Mouse (Mus musculus): ENCODE measurements around the gene Otud5. TPM values are rescaled to one million over a fixed set of nuclear protein-coding genes. Genes with fewer than 3 reads are reported as not detected.
A peak's percentile ranks its signal among the peaks of the same experiment; 100 is the strongest.
"Not testable (repeated sequence)": the region's sequence is repeated elsewhere in the genome, so short reads cannot be mapped to it uniquely, and the experiment has no call there.

Otud5 gene
- total RNA-seq (2015; ENCODE audit: low replicate concordance) (399 and 555 TPM in 2 replicates), total RNA-seq (2017; ENCODE audit: low replicate concordance) (691 and 1,009 TPM in 2 replicates)

GRCm38 (mm10) chrX:7841163-7842162, at the start of gene Otud5:
TSS of gene Otud5 (plus strand) at chrX:7841364.
- peak; percentile 80 for ATAC-seq (replicated peaks; ENCODE audit: low FRiP score, poor library complexity, severe bottlenecking)

- ATAC-seq (replicated peaks; ENCODE audit: low FRiP score, poor library complexity, severe bottlenecking), result 0 out of 2 replicates have a peak, but pooled peaks have one; percentile 37
Observed at GRCm38 (mm10) chrX:7793361-7793760, 47.8 kb upstream of the Otud5 start.

- no peak for ATAC-seq (replicated peaks; ENCODE audit: low FRiP score, poor library complexity, severe bottlenecking)
Observed at GRCm38 (mm10) chrX:7795016-7795415, 46.1 kb upstream of the Otud5 start.

GRCm38 (mm10) chrX:7797327-7797726, 43.8 kb upstream of the Otud5 start:
- peak; percentile 86 for ATAC-seq (replicated peaks; ENCODE audit: low FRiP score, poor library complexity, severe bottlenecking)

- not testable (repeated sequence) for ATAC-seq (replicated peaks; ENCODE audit: low FRiP score, poor library complexity, severe bottlenecking)
Observed at GRCm38 (mm10) chrX:7802157-7802556, 39.0 kb upstream of the Otud5 start.

DNA sequence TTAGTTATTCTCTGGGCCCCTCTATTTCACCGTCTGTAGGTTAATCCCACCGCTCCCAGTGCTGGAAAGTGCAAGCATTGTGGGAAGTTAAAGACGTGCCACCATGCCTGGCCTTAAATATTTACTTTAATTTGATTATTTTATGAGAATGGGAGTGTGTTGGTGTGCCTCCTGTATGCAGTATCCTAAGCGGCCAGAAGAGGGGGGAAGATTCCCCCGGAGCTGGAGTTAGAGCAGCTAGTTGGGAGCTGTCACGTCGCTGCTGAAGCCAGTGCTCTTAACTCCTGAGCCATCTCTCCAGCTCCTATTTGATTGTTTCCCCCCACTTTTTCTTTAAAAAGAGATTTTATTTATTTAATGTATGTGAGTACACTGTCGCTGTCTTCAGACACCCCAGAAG, 26.1 kb upstream of the Otud5 start:
- ATAC-seq (replicated peaks; ENCODE audit: low FRiP score, poor library complexity, severe bottlenecking), result peak; percentile 98

GRCm38 (mm10) chrX:7821865-7822779, 19.0 kb upstream of the Otud5 start, which contains the start of gene Kcnd1:
TSS of gene Kcnd1 (plus strand) at chrX:7822289.
- ATAC-seq (replicated peaks; ENCODE audit: low FRiP score, poor library complexity, severe bottlenecking), result no peak

DNA sequence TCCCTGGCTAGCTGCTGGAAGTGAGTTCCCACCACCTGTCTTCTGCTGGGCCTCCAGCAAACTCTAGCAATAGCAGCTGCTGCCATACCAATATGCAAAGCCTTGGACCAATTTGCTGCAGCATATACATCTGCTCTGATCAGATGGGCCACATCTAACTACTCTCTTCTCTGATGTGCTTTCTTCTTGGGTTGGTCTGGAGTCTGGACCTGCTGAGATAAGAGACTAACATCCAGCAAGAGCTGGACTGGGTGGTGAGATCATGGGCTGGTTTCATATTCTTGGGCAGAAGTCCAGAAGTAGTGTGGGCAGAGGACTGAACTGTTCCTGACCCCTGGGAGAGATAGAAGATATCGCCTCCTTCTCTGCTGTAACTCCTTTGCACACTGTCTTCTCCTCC, 4.0 kb upstream of the Otud5 start:
- ATAC-seq (replicated peaks; ENCODE audit: low FRiP score, poor library complexity, severe bottlenecking), result peak; percentile 64

DNA sequence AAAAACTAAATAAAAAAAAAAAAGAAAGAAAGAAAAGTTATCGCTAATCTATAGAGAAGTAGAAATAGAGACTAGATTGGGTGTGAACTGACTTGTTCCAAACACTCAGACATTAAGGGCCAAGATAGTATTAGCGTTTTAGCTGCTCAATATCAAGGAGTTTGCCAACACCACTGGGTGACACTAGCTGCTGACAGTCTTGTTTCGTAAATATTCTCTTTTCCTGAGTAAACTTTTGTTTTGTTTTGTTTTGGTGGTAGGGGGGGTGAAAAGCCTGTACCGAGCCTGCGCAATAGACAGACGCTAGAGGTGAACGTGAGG, 362 bp upstream of the Otud5 start:
- ATAC-seq (replicated peaks; ENCODE audit: low FRiP score, poor library complexity, severe bottlenecking), result no peak

DNA sequence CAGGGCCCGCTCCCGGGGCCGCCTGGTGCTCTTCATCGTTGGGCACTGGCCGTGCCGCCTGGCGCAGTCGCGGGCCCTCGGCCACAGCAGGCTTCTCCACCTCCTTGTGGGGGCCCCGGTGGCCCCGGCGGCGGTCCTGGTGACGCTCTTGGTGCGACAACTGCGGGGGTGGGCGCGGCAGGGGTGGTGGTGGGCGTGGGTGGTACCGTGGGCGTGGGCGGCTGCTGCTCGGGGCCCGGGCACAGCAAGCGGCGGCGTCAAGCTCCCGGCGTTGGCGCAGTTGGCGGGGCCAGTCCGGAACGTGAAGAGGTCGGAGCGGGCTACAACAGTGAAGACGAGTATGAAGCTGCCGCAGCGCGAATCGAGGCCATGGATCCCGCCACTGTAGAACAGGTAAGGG, 1.2 kb downstream of the Otud5 start:
- 0 out of 2 replicates have a peak, but pooled peaks have one; percentile 22 for ATAC-seq (replicated peaks; ENCODE audit: low FRiP score, poor library complexity, severe bottlenecking)

DNA sequence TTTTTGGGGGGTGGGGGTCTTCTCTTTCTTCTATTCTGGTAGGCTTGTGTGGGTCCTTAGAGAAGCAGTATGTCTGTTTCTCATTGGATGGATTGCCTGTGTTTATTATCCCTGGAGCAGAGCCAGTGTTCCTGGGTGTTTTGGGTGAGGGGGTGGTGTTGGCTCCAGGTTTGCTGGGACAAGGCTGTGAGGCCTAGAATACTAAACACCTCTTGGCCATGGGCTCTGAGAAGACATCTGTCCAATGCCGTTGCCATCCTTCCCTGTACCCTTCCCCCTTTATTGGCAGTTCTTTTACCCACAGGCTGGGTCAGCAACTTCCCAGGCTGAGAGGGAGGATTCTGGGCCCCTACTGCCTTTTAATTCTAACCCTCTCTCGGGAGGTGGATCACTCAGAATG, 6.7 kb downstream of the Otud5 start:
- ATAC-seq (replicated peaks; ENCODE audit: low FRiP score, poor library complexity, severe bottlenecking), result no peak

GRCm38 (mm10) chrX:7854578-7854977, 13.4 kb downstream of the Otud5 start:
- ATAC-seq (replicated peaks; ENCODE audit: low FRiP score, poor library complexity, severe bottlenecking), result peak; percentile 60

- ATAC-seq (replicated peaks; ENCODE audit: low FRiP score, poor library complexity, severe bottlenecking), result no peak
Observed at GRCm38 (mm10) chrX:7859191-7859753, 18.1 kb downstream of the Otud5 start.

GRCm38 (mm10) chrX:7863181-7863580, 22.0 kb downstream of the Otud5 start:
- no peak for ATAC-seq (replicated peaks; ENCODE audit: low FRiP score, poor library complexity, severe bottlenecking)

DNA sequence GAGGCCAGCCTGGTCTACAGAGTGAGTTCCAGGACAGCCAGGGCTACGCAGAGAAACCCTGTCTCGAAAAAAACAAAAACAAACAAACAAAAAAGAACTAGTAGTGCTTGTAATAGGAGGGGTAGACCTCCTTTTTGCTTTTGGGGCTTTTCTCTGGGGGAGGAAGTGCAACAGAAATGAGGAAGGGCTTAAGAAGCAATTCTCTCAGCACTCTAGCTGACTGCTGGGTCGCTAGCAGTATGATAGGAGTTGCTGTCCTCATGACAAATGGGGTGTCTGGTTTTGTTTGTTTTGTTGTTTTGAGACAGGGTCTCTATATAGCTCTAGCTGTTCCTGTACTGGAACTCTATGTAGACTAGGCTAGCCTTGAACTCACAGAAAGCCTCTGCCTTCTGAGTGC, 23.4 kb downstream of the Otud5 start:
- no peak for ATAC-seq (replicated peaks; ENCODE audit: low FRiP score, poor library complexity, severe bottlenecking)

DNA sequence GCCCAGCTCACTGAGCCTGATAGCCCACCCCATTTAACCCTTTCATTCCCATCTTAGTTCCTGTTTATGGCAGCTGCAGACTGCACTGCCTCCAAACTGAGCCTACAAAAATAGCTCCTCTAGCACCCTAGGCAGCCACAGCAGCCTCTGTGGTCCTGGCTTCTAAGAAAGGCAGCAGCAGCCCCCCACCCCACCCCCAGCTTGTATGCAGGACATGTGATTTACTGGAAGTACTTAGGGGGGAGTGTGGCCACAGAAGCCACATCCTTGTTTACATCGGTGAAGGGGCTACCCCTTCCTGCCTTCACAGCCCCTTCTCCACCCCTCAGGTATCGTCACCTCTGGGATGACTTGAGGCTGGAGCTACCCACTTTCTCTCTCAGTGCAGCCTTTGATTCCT, 24.2 kb downstream of the Otud5 start:
- ATAC-seq (replicated peaks; ENCODE audit: low FRiP score, poor library complexity, severe bottlenecking), result no peak

- no peak for ATAC-seq (replicated peaks; ENCODE audit: low FRiP score, poor library complexity, severe bottlenecking)
Observed at GRCm38 (mm10) chrX:7865786-7866185, 24.6 kb downstream of the Otud5 start.

DNA sequence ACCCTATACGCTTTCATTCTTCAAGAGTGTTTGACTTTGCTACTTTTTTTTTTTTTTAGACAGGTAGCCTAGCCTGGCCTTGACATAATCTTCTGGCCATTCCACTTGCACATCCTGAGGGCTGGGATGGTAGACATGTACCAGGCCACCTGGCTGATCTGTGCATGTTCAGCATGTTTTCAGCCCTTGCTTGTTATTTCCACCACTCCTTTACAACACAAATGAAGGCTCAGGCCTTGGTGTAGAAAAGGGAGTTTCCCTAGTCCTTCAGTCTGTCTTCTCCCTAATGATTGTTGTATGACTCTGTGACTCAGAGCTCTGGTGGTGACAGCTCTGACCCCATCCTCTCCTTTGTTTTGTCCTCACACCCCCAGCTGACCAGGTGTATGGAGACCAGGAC, 26.0 kb downstream of the Otud5 start:
- ATAC-seq (replicated peaks; ENCODE audit: low FRiP score, poor library complexity, severe bottlenecking), result no peak

DNA sequence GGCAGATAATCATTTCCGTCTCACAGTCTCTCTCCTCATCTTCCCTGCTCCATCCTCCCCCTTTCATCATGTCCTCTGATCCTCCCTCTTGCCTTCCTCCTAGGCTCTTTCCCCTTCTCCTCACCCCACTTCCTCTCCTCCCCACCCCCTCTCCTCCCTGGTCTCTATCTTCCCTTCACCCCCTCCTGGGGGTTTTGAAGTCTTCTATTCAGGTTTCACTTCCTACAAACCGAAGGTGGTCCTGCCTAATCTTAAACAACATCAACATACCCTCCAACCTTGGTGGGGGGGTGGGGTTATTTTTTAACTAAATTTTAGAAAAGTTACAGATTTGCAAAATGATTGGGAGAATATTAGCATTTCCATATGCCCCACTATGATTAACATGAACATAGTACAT, 27.3 kb downstream of the Otud5 start:
- no peak for ATAC-seq (replicated peaks; ENCODE audit: low FRiP score, poor library complexity, severe bottlenecking)

- ATAC-seq (replicated peaks; ENCODE audit: low FRiP score, poor library complexity, severe bottlenecking), result no peak
Observed at GRCm38 (mm10) chrX:7869826-7870225, 28.7 kb downstream of the Otud5 start.
